Mouse (Mus musculus) heart, postnatal 0 days (tissue): ENCODE measurements around the gene A530016L24Rik.

Experiments used
- CTCF ChIP-seq: IDR thresholded peaks from 2 replicates; pipeline ENCODE4 v1.5.1; 2016; ENCODE audit warnings: antibody characterized with exemption, control low read depth, low read depth
- EP300 ChIP-seq: IDR thresholded peaks from 2 replicates; pipeline ENCODE4 v1.6.1; 2016; ENCODE audit warnings: antibody characterized with exemption, low read depth

- no peak for TF ChIP-seq EP300
- no peak for TF ChIP-seq CTCF
These were observed 37.4 kb upstream of the A530016L24Rik start for GRCm38 (mm10) chr12:112451826-112452225.
